Mouse (Mus musculus): ENCODE results near the gene Nudt8. TPM values are rescaled to one million over a fixed set of nuclear protein-coding genes. Genes with fewer than 3 reads are reported as not detected.
"Not testable (repeated sequence)": the region's sequence is repeated elsewhere in the genome, so short reads cannot be mapped to it uniquely, and the experiment has no call there.

The Nudt8 gene
- 25.8 and 28.2 TPM in 2 replicates for polyA plus RNA-seq (2015; fragmentation: Nextera tagmentation; extraction: Ambion mirVana)

- Histone ChIP-seq H3K36me3 (ENCODE audit: poor library complexity, severe bottlenecking) (peaks cover 5% of the 10 kb centered on the region), H3K4me1 (peaks cover 17% of the 10 kb centered on the region)
Measured at GRCm38 (mm10) chr19:4000119-4000900, at the start of gene Nudt8, which contains the start of gene Gm49405. Gene Nudt8 (plus strand): TSS chr19:4000580. Gene Gm49405 (plus strand): TSS chr19:4000626.

DNA sequence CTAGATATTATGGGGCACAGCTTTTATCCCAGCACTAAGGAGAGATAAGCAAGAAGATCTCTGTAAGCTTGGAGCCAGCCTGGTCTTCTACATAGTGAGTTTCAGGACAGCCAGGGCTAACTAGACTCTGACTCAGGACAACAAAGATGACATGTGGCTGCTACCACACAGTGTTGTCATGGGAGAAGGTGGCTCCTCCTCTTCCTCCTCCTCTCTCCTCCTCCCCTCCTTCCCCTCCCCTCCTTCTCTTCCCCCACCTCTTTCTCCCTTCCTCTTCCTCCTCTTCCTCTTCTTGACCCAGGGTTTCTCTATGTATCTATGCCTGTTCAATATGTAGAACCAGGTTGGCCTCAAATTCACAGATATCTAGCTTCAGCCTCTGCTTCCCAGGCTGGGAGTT is 48.9 kb upstream of the Nudt8 start:
- ATAC-seq = no peak
- no peak overlapping the region for H3K4me2 ChIP-seq
- no peak overlapping the region for H3K9ac ChIP-seq
- no peak overlapping the region for H3K27ac ChIP-seq
- H3K27me3 ChIP-seq = 0 out of 2 replicates have a peak, but pooled peaks cover 3% of the 10 kb centered on the region
- H3K4me3 ChIP-seq = no peak overlapping the region
- no peaks in the 10 kb centered on the region for H3K4me1 ChIP-seq
- H3K36me3 ChIP-seq (ENCODE audit: poor library complexity, severe bottlenecking) = no peaks in the 10 kb centered on the region
- H3K9me3 ChIP-seq (replicated peaks) = no peaks in the 10 kb centered on the region

More at GRCm38 (mm10) chr19:4000119-4000900, at the start of gene Nudt8, which contains the start of gene Gm49405:
- peak; percentile 94 for ATAC-seq
- Histone ChIP-seq H3K9me3 (replicated peaks) (no peaks in the 10 kb centered on the region), H3K4me2 (peak within 1 kb of the TSS; percentile 83), H3K27ac (peak within 1 kb of the TSS; percentile 95), H3K27me3 (peaks cover 8% of the 10 kb centered on the region; the same call in 1 of the 2 replicates), H3K9ac (peak within 1 kb of the TSS; percentile 86), H3K4me3 (peak within 1 kb of the TSS; percentile 67)
- under 1% methylated on average over 64 of the region's 64 CpGs for WGBS

DNA sequence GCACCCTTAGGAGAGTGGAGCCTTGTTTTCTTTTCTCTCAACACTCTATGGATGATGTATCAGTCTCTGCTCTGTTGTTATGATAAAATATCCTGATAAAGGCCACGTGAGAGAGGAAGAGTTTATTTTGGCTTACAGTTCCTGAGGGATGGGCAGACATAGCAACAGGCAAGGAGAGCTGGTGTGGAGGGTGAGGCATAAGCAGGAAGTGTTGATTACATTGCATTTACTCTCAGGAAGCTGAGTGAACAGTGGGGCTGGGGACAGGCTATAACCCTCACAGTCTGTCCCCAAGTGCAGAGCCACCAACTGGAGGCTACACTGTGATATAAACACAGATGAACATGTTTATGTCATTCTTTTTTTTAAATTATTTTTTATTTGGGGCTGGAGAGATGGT is 48.3 kb upstream of the Nudt8 start:
- Histone ChIP-seq H3K4me2 (no peak overlapping the region), H3K4me3 (no peak overlapping the region), H3K36me3 (ENCODE audit: poor library complexity, severe bottlenecking) (no peaks in the 10 kb centered on the region), H3K9ac (no peak overlapping the region), H3K4me1 (no peaks in the 10 kb centered on the region), H3K27ac (no peak overlapping the region), H3K9me3 (replicated peaks) (no peaks in the 10 kb centered on the region), H3K27me3 (0 out of 2 replicates have a peak, but pooled peaks cover 3% of the 10 kb centered on the region)
- WGBS = 63% methylated on average over 1 of the region's 1 CpGs
- ATAC-seq = no peak

DNA sequence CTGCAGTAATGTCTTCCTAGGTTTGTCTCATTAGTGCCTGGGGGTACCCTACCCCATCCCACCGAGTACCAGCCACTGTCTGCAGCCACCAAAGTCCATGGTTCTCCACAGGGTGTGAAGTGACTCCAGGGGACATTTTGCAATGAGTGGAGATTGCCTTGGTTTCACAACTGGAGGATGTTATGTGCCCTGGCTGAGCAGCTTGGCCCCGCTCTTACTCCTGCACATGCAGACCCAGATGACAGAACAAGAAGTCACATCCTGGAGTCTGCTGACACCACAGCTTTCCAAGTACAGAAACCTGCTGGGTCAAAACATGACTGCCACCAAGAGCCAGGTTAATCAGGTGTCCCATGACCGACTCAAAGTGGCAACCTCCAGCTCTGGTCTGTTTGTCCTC is 45.3 kb upstream of the Nudt8 start:
- WGBS = 78% methylated on average over 3 of the region's 3 CpGs
- ATAC-seq = no peak

DNA sequence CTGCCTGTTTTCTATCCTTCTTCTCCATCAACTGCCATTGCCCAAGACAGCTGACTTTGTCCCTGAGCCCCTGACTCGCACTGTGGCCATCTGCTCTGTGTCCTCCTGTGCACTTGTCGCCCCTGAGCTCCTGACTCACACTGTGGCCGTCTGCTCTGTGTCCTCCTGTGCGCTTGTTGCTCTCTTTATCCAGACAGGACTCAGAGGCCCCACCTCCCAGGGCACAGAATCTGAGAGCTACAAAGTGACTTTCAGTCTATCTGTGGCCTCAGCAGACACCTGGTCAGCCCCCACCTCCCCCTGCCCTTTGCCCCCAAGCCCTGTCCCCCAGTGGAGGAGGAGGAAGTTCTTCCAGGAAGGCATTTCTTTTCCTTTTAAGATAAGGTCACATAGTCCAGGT is 44.6 kb upstream of the Nudt8 start:
- Histone ChIP-seq H3K4me2 (no peak overlapping the region), H3K9ac (no peak overlapping the region), H3K27ac (no peak overlapping the region), H3K9me3 (replicated peaks) (no peaks in the 10 kb centered on the region), H3K4me1 (no peaks in the 10 kb centered on the region), H3K36me3 (ENCODE audit: poor library complexity, severe bottlenecking) (no peaks in the 10 kb centered on the region), H3K4me3 (no peak overlapping the region), H3K27me3 (0 out of 2 replicates have a peak, but pooled peaks cover 3% of the 10 kb centered on the region)
- WGBS = 47% methylated on average over 4 of the region's 4 CpGs
- no peak for ATAC-seq

More for the DNA sequence above, 45.3 kb upstream of the Nudt8 start:
- H3K36me3 ChIP-seq (ENCODE audit: poor library complexity, severe bottlenecking) = no peaks in the 10 kb centered on the region
- no peak overlapping the region for H3K27ac ChIP-seq
- 0 out of 2 replicates have a peak, but pooled peaks cover 3% of the 10 kb centered on the region for H3K27me3 ChIP-seq
- no peaks in the 10 kb centered on the region for H3K9me3 ChIP-seq (replicated peaks)
- no peak overlapping the region for H3K9ac ChIP-seq
- no peaks in the 10 kb centered on the region for H3K4me1 ChIP-seq
- no peak overlapping the region for H3K4me3 ChIP-seq
- H3K4me2 ChIP-seq = no peak overlapping the region

DNA sequence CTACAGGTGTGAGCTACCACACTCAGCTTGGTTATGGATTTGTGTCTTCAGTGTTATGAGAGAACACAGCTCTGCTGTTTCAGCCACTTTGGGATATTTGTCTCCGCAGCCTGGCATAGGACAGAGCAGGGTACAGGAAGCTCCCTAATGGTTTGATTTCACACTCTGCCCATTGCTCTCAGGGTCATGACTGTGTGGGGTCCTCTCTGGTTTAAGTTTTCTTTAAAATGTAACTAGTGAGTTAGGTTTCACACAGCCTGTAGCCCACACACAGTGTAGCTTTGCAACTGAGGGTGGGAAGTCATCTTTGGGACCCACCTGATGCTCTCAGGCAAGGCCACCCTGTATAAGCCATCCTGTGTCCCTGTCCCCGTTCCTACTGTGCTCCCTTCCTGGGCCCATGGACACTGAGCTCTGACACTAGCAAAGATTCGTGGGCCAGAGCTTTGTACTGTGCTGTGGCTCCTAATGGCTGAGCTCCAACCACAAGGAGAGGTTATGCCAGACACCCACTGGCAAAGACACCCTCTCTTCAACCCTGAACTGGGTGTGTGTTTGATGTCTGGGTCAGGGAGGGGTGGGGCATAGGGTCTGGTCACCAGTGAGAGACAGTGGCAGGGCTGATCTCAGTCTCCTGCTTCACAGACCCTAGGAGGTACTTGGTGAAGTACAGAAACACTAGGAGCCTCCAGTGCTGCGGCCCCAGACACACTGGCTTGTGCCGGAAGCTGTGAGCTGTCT is 42.9 kb upstream of the Nudt8 start:
- H3K27ac ChIP-seq; H3K9me3 ChIP-seq (replicated peaks); H3K4me1 ChIP-seq; H3K27me3 ChIP-seq; H3K9ac ChIP-seq; H3K36me3 ChIP-seq (ENCODE audit: poor library complexity, severe bottlenecking); H3K4me2 ChIP-seq; H3K4me3 ChIP-seq; ATAC-seq: not testable (repeated sequence)
- WGBS = 71% methylated on average over 5 of the region's 5 CpGs

DNA sequence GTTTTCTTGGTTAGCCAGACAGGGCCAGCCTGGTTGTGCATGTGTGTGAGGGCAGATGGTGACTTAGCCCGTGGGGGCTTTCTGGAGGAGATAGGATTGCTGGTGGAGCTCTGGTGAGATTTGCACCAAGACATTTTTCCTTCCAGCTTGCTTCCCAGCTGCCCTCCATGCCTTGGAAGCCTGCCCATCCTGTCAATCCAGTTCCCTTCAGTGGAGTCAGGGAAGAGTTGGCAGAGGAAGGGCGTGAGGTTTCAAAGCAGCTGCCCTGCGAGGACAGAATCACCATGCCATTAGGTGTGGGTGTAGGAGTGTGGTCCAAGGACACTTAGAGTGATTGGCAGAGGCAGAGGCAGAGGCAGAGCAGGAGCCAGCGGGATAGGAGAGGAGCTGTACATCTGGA is 41.9 kb upstream of the Nudt8 start, which contains the start of gene Aldh3b3:
Aldh3b3 (plus strand) TSS at position 176 of the 400 bp plus-strand sequence.
- H3K4me2 ChIP-seq = no peak within 1 kb of the TSS
- 0 out of 2 replicates have a peak, but pooled peaks cover 3% of the 10 kb centered on the region for H3K27me3 ChIP-seq
- no peaks in the 10 kb centered on the region for H3K36me3 ChIP-seq (ENCODE audit: poor library complexity, severe bottlenecking)
- H3K4me3 ChIP-seq = no peak within 1 kb of the TSS
- no peaks in the 10 kb centered on the region for H3K4me1 ChIP-seq
- H3K9me3 ChIP-seq (replicated peaks) = no peaks in the 10 kb centered on the region
- no peak within 1 kb of the TSS for H3K27ac ChIP-seq
- 73% methylated on average over 4 of the region's 4 CpGs for WGBS
- H3K9ac ChIP-seq = no peak within 1 kb of the TSS
- ATAC-seq = no peak

DNA sequence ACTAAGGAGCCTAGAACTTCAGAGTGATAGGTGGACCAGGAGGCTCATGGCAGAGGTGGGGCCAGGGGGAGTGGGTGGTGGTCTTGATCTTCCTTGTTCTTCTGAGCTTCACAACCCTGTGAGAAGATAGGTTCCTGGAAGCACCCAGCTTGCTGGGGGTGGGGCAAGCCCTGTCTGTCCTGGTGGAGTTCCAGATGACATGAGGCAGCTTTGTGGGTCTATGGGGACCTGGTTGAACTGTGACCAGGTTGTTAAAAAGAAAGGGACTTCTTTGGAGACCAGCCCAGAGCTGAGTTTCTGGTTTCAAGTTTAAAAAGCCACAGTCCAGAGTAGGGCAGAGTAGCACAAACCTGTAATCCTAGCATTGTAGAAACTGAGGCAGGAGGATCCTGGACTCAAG is 41.4 kb upstream of the Nudt8 start:
- H3K27me3 ChIP-seq = 0 out of 2 replicates have a peak, but pooled peaks cover 3% of the 10 kb centered on the region
- no peaks in the 10 kb centered on the region for H3K36me3 ChIP-seq (ENCODE audit: poor library complexity, severe bottlenecking)
- no peak overlapping the region for H3K27ac ChIP-seq
- H3K4me2 ChIP-seq = no peak overlapping the region
- no peaks in the 10 kb centered on the region for H3K9me3 ChIP-seq (replicated peaks)
- ATAC-seq = no peak
- H3K9ac ChIP-seq = no peak overlapping the region
- no peak overlapping the region for H3K4me3 ChIP-seq
- no peaks in the 10 kb centered on the region for H3K4me1 ChIP-seq

- Histone ChIP-seq H3K27ac (no peak overlapping the region), H3K4me2 (no peak overlapping the region), H3K4me1 (no peaks in the 10 kb centered on the region), H3K36me3 (ENCODE audit: poor library complexity, severe bottlenecking) (no peaks in the 10 kb centered on the region), H3K4me3 (no peak overlapping the region), H3K27me3 (0 out of 2 replicates have a peak, but pooled peaks cover 3% of the 10 kb centered on the region), H3K9me3 (replicated peaks) (no peaks in the 10 kb centered on the region), H3K9ac (no peak overlapping the region)
- no peak for ATAC-seq
- WGBS = 88% methylated on average over 5 of the region's 5 CpGs
Measured at GRCm38 (mm10) chr19:3960211-3960610, 40.2 kb upstream of the Nudt8 start.

GRCm38 (mm10) chr19:3961805-3962204 is 38.6 kb upstream of the Nudt8 start:
- H3K27ac ChIP-seq; H3K9me3 ChIP-seq (replicated peaks); H3K4me3 ChIP-seq; H3K36me3 ChIP-seq (ENCODE audit: poor library complexity, severe bottlenecking); H3K9ac ChIP-seq; H3K27me3 ChIP-seq; H3K4me1 ChIP-seq; H3K4me2 ChIP-seq: not testable (repeated sequence)
- WGBS = 79% methylated on average over 6 of the region's 6 CpGs
- ATAC-seq = peak; percentile 33; the same call in 1 of the 2 replicates

DNA sequence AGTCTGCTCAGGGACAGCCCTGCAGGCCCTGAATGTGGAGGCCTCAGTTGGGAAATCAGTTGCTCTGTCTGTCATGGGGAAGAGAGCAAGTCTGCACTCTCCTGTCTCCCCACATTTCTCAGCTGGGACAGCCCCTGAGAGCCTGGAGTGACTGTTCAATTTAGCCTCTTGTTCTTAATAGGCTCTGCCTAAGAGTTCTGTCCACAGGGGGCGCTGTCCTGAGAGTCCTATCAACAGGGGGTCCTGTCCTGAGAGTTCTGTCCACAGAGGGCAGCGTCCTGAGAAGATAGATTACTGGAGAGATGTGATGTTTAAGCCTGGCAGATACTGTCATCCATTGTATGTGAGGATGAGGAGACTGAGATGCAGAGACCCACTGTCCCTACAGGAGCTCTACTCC is 37.9 kb upstream of the Nudt8 start:
- no peaks in the 10 kb centered on the region for H3K9me3 ChIP-seq (replicated peaks)
- no peak for ATAC-seq
- H3K36me3 ChIP-seq (ENCODE audit: poor library complexity, severe bottlenecking) = no peaks in the 10 kb centered on the region
- H3K27me3 ChIP-seq = no peaks in the 10 kb centered on the region
- no peak overlapping the region for H3K9ac ChIP-seq
- no peak overlapping the region for H3K4me2 ChIP-seq
- no peak overlapping the region for H3K27ac ChIP-seq
- 14% methylated on average over 2 of the region's 2 CpGs for WGBS
- no peak overlapping the region for H3K4me3 ChIP-seq
- no peaks in the 10 kb centered on the region for H3K4me1 ChIP-seq

- Histone ChIP-seq H3K9me3 (replicated peaks) (no peaks in the 10 kb centered on the region), H3K27me3 (no peaks in the 10 kb centered on the region), H3K4me1 (no peaks in the 10 kb centered on the region), H3K4me2 (no peak overlapping the region), H3K4me3 (no peak overlapping the region), H3K36me3 (ENCODE audit: poor library complexity, severe bottlenecking) (no peaks in the 10 kb centered on the region), H3K27ac (no peak overlapping the region), H3K9ac (no peak overlapping the region)
- ATAC-seq = no peak
- 81% methylated on average over 4 of the region's 4 CpGs for WGBS
Measured at GRCm38 (mm10) chr19:3964030-3964429, 36.4 kb upstream of the Nudt8 start.

Data from forebrain, embryonic 13.5 days (tissue).